Mouse (Mus musculus) large intestine, adult 2 months (tissue): Measurements from ENCODE around the gene Epha3. TPM values are rescaled to one million over a fixed set of nuclear protein-coding genes. Genes with fewer than 3 reads are reported as not detected.
A peak's percentile ranks its signal among the peaks of the same experiment; 100 is the strongest.

Experiments
- DNase-seq: peaks from one replicate; pipeline ENCODE4 v3.0.0-alpha.2; 2012; ENCODE audit warnings: low read depth, low spot score
- WGBS: fragments of 180-500 bp; shearing (Covaris S2); methylation state at CpG from one replicate; pipeline ENCODE4 v1.1.7; 2018; 5-methylcytosine and 5-hydroxymethylcytosine counted together
- polyA plus RNA-seq: library from polyadenylated mRNA; depleted of rRNA; stranded (reverse); fragments of >200 nt; gene quantifications from 2 replicates; pipeline ENCODE4 v1.2.3, GENCODE M21; 2012

The Epha3 gene
- polyA plus RNA-seq, 1 experiment, result 0.14 TPM

GRCm38 (mm10) chr16:63793805-63794204 is 70.2 kb downstream of the Epha3 start:
- 64% methylated on average over 1 of the region's 1 CpGs for WGBS
- DNase-seq, result no peak

GRCm38 (mm10) chr16:63792084-63792483 is 71.9 kb downstream of the Epha3 start:
- DNase-seq, result no peak
- 20% methylated on average over 2 of the region's 2 CpGs for WGBS

- DNase-seq, result peak; percentile 35
- 24% methylated on average over 7 of the region's 7 CpGs for WGBS
These were observed 80.4 kb downstream of the Epha3 start for GRCm38 (mm10) chr16:63783544-63783943.

- WGBS, result 54% methylated on average over 1 of the region's 1 CpGs
- no peak for DNase-seq
These were observed 81.9 kb downstream of the Epha3 start for GRCm38 (mm10) chr16:63782101-63782500.

- 84% methylated on average over 5 of the region's 5 CpGs for WGBS
- DNase-seq, result no peak
These were observed 83.8 kb downstream of the Epha3 start for GRCm38 (mm10) chr16:63780151-63780550.

- WGBS, result 52% methylated on average over 1 of the region's 1 CpGs
- DNase-seq, result no peak
These were observed 86.2 kb downstream of the Epha3 start for GRCm38 (mm10) chr16:63777811-63778210.

- DNase-seq, result no peak
- 86% methylated on average over 3 of the region's 3 CpGs for WGBS
These were observed 91.4 kb downstream of the Epha3 start for GRCm38 (mm10) chr16:63772566-63772965.

- WGBS, result 85% methylated on average over 5 of the region's 5 CpGs
- no peak for DNase-seq
These were observed 96.4 kb downstream of the Epha3 start for GRCm38 (mm10) chr16:63767589-63767988.

- DNase-seq, result no peak
- WGBS, result 84% methylated on average over 4 of the region's 4 CpGs
These were observed 102.8 kb downstream of the Epha3 start for GRCm38 (mm10) chr16:63761177-63761576.

- WGBS, result 38% methylated on average over 2 of the region's 2 CpGs
- DNase-seq, result no peak
These were observed 103.9 kb downstream of the Epha3 start for GRCm38 (mm10) chr16:63760112-63760511.

GRCm38 (mm10) chr16:63753052-63753451 is 110.9 kb downstream of the Epha3 start:
- WGBS, result 25% methylated on average over 3 of the region's 3 CpGs
- no peak for DNase-seq

GRCm38 (mm10) chr16:63747817-63748216 is 116.2 kb downstream of the Epha3 start:
- DNase-seq, result no peak
- 75% methylated on average over 2 of the region's 2 CpGs for WGBS

- no peak for DNase-seq
- 72% methylated on average over 5 of the region's 5 CpGs for WGBS
These were observed 118.5 kb downstream of the Epha3 start for GRCm38 (mm10) chr16:63745465-63745864.

GRCm38 (mm10) chr16:63743208-63743854 is 120.6 kb downstream of the Epha3 start:
- 62% methylated on average over 9 of the region's 9 CpGs for WGBS
- DNase-seq, result no peak

GRCm38 (mm10) chr16:63719235-63719634 is 144.7 kb downstream of the Epha3 start:
- WGBS, result 85% methylated on average over 1 of the region's 1 CpGs

GRCm38 (mm10) chr16:63717317-63717716 is 146.7 kb downstream of the Epha3 start:
- WGBS, result 92% methylated on average over 4 of the region's 4 CpGs
- DNase-seq, result no peak

More at GRCm38 (mm10) chr16:63719235-63719634, 144.7 kb downstream of the Epha3 start:
- DNase-seq, result no peak

- no peak for DNase-seq
- WGBS, result 54% methylated on average over 17 of the region's 17 CpGs
These were observed 156.8 kb downstream of the Epha3 start for GRCm38 (mm10) chr16:63706912-63707868.

- 46% methylated on average over 3 of the region's 3 CpGs for WGBS
- no peak for DNase-seq
These were observed 174.6 kb downstream of the Epha3 start for GRCm38 (mm10) chr16:63689371-63689770.

- no peak for DNase-seq
- WGBS, result 63% methylated on average over 4 of the region's 4 CpGs
These were observed 179.8 kb downstream of the Epha3 start for GRCm38 (mm10) chr16:63684211-63684610.

GRCm38 (mm10) chr16:63674426-63674825 is 189.5 kb downstream of the Epha3 start:
- 58% methylated on average over 1 of the region's 1 CpGs for WGBS

More at GRCm38 (mm10) chr16:63674426-63674825, 189.5 kb downstream of the Epha3 start:
- DNase-seq, result no peak
